Mouse (Mus musculus): ENCODE results near the gene Enpp1.

- TF ChIP-seq POLR2A (IDR thresholded peaks at IDR 0.05; ENCODE audit: borderline replicate concordance, extremely low read depth, low read depth, low read length) = no peak
- no peak for TF ChIP-seq CTCF (IDR thresholded peaks at IDR 0.05; ENCODE audit: insufficient read depth, low read length)
These were observed 37.7 kb downstream of the Enpp1 start for GRCm38 (mm10) chr10:24674261-24674660.
